Mouse (Mus musculus): ENCODE measurements around the gene Rps19bp1. TPM values are rescaled to one million over a fixed set of nuclear protein-coding genes. Genes with fewer than 3 reads are reported as not detected.

Gene Rps19bp1
- polyA plus RNA-seq (2021): 51.7 TPM

DNA sequence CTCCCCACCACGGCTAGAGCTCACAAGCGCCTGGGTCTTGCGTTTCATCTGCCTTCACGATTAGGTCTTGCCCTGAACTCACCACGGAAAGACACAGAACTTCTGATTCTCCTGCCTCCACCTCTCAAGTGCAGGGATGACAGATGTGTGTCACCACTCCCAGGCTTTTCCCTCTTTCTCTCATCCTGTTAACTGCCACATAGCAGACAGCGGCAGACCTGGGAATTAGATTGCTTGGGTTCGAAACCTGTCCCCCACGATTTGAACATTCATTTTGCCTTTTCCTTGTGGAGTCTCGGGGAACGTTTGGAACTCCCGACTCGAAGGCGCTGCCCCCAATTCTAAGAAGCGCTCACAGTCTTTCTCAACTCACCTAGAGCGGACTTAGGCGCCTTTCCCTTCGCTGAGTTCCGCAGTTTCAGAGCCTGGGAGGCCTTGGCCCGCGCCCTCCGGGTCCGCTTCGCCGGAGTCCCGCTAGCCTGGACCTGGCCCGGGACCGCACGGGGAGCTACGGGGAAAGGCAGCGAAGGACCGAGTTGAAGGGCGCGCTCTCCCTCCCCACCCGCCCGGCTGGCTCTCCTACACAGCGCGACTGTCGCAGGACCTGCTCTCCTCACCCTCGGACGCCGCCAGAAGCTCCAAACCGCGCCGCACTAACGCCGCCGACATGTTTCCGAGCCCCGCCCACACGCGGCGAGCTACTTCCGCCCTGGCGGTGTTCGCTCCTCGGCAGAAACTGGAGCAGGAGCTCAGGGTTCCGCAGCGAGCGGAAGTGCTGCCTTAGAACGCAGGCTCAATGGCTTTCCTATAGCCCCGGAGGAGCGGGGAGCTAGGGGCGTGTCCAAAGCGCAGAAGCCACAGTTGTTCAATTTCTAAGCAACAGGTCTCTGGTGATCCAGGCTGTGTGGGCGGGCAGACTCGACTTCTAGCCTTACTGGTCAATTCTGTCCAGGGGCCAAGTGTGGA is at the start of gene Rps19bp1:
Gene Rps19bp1, minus strand, starts transcription at position 706 of the 966 bp plus-strand sequence.
- H3K27me3 ChIP-seq: peaks cover 5% of the 10 kb centered on the region
- in situ Hi-C loops (cut with MboI; ENCODE audit: low pct_unique_long_range_greater_than_20kb): loop anchor here (5.0 to 25.0 kb wide), 3 partner anchors 37 to 673 kb away; partner anchors contain the start of gene Adsl
- POLR2A ChIA-PET: interaction anchor here (0.6 kb wide), 1 partner anchor 38 kb away, joined by 3 read pairs; no protein-coding TSS in a partner anchor
- TF ChIP-seq CTCF (IDR thresholded peaks at IDR 0.05): no peak
- CTCF ChIA-PET: interaction anchor here (3.2 kb wide), 1 partner anchor 442 kb away, joined by 19 read pairs; no protein-coding TSS in a partner anchor
- peak; percentile 48 for DNase-seq (ENCODE audit: low read depth, low spot score)
- ATAC-seq: peak; percentile 75

DNA sequence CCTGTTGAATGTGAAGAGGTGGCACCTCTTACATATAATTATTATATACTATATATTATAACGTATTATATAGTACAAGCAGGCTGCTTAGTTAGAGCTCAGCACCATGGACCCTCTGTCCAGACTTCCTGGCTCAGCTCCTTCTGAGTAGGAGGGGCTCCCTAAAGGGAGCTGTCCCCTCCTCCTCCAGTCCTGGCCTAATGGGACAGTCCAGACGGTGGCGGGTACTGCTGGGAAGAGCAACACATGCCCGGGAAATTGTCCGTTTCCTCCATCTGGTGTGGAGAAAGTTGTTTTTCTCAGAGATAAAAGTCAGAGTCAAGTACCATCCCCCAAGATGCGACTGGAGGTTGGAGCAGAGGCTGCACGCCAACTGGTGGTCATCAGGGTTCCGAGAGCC is 42.0 kb upstream of the Rps19bp1 start:
- ATAC-seq: no peak
- POLR2A ChIA-PET: no interaction called here
- no peak for DNase-seq (ENCODE audit: low read depth, low spot score)

DNA sequence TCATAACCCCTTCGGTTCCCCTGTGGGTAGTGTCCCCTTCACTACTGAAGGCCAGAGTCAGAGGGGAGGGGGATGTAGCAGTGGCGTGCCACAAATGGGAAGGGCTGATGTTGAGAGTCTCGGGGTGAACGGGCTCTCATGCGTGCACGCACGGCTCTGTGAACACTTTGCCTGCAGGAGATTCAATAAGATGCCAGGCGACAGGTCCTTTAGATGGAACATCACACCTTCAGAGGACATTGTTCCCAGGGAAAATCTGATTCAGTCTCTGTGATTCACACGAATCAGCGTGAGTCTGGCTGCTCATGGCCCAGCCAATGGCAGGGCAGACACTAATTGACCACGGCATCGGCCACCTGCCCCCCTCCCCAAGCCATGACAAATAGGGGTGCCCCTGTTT is 40.1 kb upstream of the Rps19bp1 start:
- ATAC-seq (no peak), DNase-seq (ENCODE audit: low read depth, low spot score) (no peak)
- no peak for TF ChIP-seq CTCF (IDR thresholded peaks at IDR 0.05)
- H3K27me3 ChIP-seq: peaks cover 6% of the 10 kb centered on the region
- POLR2A ChIA-PET: no interaction called here
- in situ Hi-C loops (cut with MboI; ENCODE audit: low pct_unique_long_range_greater_than_20kb): no loop called here
- CTCF ChIA-PET: no interaction called here

More for the DNA sequence above, 42.0 kb upstream of the Rps19bp1 start:
- in situ Hi-C loops (cut with MboI; ENCODE audit: low pct_unique_long_range_greater_than_20kb): no loop called here
- CTCF ChIA-PET: no interaction called here
- H3K27me3 ChIP-seq: peaks cover 6% of the 10 kb centered on the region
- no peak for TF ChIP-seq CTCF (IDR thresholded peaks at IDR 0.05)

DNA sequence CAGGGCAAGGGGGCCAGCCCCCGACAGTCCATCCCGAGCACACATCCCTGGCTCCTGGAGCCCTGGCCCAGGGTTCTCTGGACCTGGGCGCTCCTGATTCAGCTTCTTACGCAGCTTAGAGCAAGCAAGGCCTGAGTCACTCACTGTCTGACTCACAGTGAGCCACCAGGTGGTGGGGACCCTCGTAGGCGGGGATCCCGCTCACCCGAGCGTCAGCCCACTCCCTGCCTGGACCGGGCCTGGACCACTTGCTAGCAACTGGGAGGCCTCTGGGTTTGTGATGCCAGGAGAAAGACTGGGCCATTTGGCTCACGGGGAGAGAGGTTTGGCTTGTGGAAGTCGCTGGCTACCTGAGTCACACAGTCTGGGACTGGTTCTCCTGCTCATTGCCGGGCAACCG is 39.7 kb upstream of the Rps19bp1 start:
- DNase-seq (ENCODE audit: low read depth, low spot score) (no peak), ATAC-seq (peak; percentile 17)
- in situ Hi-C loops (cut with MboI; ENCODE audit: low pct_unique_long_range_greater_than_20kb): no loop called here
- CTCF ChIA-PET: no interaction called here
- POLR2A ChIA-PET: no interaction called here
- H3K27me3 ChIP-seq: peaks cover 6% of the 10 kb centered on the region
- no peak for TF ChIP-seq CTCF (IDR thresholded peaks at IDR 0.05)

DNA sequence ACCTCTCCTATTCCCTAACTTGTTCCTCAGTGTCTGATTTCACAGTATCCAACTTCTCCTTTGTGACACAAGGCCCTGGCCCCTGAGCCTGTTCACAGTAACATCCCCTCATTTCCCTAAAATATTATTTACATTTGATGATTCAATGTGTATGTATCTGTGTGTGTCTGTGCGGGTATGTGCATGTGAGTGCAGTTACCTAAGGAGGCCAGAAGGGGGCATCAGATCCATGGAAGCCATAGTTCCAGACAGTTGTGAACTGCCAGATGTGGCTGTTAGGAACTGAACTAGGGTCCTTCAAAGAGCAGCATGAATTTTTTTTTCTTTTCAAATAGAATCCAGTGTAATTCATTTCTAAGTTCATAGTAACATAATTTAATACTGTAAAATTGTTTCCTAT is 33.0 kb upstream of the Rps19bp1 start:
- ChIA-PET CTCF (no interaction called here), POLR2A (no interaction called here)
- H3K27me3 ChIP-seq: no peaks in the 10 kb centered on the region
- DNase-seq (ENCODE audit: low read depth, low spot score): no peak
- in situ Hi-C loops (cut with MboI; ENCODE audit: low pct_unique_long_range_greater_than_20kb): no loop called here
- TF ChIP-seq CTCF (IDR thresholded peaks at IDR 0.05): no peak
- no peak for ATAC-seq

DNA sequence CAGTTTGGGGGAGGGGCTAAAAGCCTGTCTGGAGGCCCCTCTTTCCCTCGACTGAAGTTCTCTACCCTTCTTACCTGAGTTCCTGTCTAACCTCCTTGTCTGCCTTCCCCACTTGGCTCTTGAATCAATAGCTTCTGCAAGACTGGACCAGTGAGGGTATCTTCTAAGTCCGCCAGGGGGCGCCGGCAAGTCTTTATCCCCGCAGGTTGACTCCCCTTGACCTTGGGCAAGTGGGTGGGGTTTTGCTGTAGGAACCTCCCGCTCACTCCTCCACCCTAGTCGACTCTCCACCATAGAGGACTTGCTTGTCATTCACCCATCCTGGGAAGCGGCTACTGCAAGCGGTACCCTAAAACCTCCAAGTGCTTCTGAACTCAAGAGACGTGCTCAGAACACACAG is 25.3 kb upstream of the Rps19bp1 start:
- no peak for ATAC-seq

DNA sequence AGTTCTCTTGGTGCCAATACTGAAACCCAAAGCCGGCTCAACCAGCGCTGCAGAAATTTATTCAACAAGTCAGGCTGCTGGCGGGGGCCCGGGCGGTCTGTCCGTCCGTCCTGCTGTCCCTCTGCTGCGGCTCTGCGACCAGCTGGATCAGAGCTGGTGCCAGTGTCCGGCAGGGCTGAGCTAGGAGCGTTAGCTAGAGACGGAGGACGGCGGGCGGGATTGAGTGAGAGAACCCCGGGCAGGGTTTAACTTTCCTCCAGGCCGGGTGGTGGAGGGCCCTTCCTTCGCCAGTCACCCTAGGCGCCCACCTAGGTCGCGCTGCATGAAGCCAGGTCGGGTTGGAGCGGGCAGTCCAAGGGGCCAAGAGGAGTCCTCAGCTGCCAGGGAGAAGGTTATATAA is 23.9 kb upstream of the Rps19bp1 start:
- no peak for DNase-seq (ENCODE audit: low read depth, low spot score)
- CTCF ChIA-PET: no interaction called here
- TF ChIP-seq CTCF (IDR thresholded peaks at IDR 0.05): no peak

More for the DNA sequence above, 25.3 kb upstream of the Rps19bp1 start:
- in situ Hi-C loops (cut with MboI; ENCODE audit: low pct_unique_long_range_greater_than_20kb): no loop called here
- peaks cover 43% of the 10 kb centered on the region for H3K27me3 ChIP-seq
- ChIA-PET CTCF (interaction anchor here (1.0 to 1.1 kb wide), 2 partner anchors 404 to 405 kb away, joined by 3 to 4 read pairs; no protein-coding TSS in a partner anchor), POLR2A (no interaction called here)
- peak; percentile 88 for TF ChIP-seq CTCF (IDR thresholded peaks at IDR 0.05)
- DNase-seq (ENCODE audit: low read depth, low spot score): no peak

DNA sequence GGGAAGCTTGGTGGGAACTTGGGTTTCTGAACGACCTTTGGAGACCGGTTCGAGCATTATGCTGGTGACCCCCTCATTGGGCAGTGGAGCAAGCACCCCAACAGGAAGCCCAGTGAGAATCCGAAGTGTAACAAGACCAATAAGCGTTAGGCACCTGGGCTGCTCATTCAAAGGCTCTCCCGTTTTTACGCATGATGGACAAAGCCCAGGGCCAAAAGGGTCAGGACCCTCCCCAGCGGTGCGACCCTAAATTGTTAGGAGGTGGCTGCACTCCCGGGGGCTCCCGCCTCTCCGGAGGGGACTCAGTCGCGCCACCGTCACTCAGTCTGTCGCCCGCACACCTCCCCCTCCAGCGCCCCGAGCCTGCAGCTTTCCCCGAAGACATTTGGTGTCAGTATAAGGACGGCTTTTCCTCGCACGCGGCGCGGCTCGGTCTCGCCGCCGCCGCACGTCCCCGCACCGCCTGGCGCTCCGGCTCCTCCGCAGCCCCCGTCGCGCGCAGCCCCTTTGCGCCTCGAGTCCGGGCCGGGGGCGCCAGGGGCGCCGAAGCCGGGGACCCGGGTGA is 22.8 kb upstream of the Rps19bp1 start, which contains the start of gene Cacna1i:
Gene Cacna1i, plus strand, starts transcription at position 388 of the 565 bp plus-strand sequence.
- ATAC-seq (no peak), DNase-seq (ENCODE audit: low read depth, low spot score) (no peak)
- H3K27me3 ChIP-seq: peaks cover 58% of the 10 kb centered on the region
- POLR2A ChIA-PET: no interaction called here
- in situ Hi-C loops (cut with MboI; ENCODE audit: low pct_unique_long_range_greater_than_20kb): no loop called here
- TF ChIP-seq CTCF (IDR thresholded peaks at IDR 0.05): no peak
- CTCF ChIA-PET: interaction anchor here (1.6 kb wide), 1 partner anchor 418 kb away, joined by 3 read pairs; no protein-coding TSS in a partner anchor

More for the DNA sequence above, 23.9 kb upstream of the Rps19bp1 start:
- POLR2A ChIA-PET: no interaction called here
- in situ Hi-C loops (cut with MboI; ENCODE audit: low pct_unique_long_range_greater_than_20kb): no loop called here
- peaks cover 50% of the 10 kb centered on the region for H3K27me3 ChIP-seq
- ATAC-seq: no peak

DNA sequence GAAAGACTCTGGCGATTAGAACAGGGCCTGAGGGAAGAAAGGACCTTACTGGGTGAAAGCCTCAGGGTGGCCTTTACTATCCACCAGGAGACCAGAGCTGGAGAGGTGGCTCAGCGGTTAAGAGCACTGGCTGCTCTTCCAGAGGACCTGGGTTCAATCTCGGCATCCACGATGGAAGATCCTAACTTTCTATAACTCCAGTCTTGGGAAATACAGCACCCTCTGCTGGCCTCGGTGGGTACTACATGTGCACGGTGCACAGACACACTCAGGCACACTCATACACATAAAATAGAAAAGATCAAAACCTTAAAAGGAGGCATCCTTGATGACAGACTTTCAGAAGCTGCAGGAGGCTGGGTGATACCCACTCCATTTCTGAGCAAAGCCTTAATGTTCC is 16.5 kb upstream of the Rps19bp1 start:
- peak; percentile 85 for TF ChIP-seq CTCF (IDR thresholded peaks at IDR 0.05)
- peaks cover 37% of the 10 kb centered on the region for H3K27me3 ChIP-seq
- CTCF ChIA-PET: interaction anchor here (1.4 kb wide), 1 partner anchor 13 kb away, joined by 7 read pairs; no protein-coding TSS in a partner anchor
- in situ Hi-C loops (cut with MboI; ENCODE audit: low pct_unique_long_range_greater_than_20kb): no loop called here
- DNase-seq (ENCODE audit: low read depth, low spot score) (no peak), ATAC-seq (no peak)
- POLR2A ChIA-PET: no interaction called here

DNA sequence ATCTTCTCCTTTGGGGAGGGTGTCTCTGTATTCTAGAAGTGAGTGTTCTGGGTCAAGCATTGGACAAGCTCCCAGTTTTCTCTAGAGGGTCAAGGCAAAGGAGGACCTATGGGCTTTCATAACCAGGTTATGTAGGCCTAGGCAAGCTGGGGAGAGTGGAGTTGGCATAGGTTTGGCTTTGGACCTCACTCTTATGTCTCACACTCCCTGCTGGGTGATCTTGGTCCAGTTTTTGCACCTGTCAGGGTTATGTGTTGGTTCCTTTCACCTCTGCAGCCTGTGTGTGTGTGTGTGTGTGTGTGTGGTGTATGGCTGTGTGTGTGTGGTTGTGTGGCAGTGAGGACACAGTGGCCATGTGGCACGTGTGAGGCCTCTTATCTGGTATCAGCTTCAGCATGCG is 14.9 kb upstream of the Rps19bp1 start:
- no peak for TF ChIP-seq CTCF (IDR thresholded peaks at IDR 0.05)
- in situ Hi-C loops (cut with MboI; ENCODE audit: low pct_unique_long_range_greater_than_20kb): loop anchor here (10.0 kb wide), 1 partner anchor 216 kb away; no protein-coding TSS in a partner anchor
- ChIA-PET CTCF (no interaction called here), POLR2A (no interaction called here)
- DNase-seq (ENCODE audit: low read depth, low spot score): no peak
- H3K27me3 ChIP-seq: peaks cover 25% of the 10 kb centered on the region
- ATAC-seq: no peak
